Mouse (Mus musculus) CH12.LX (cell line): ENCODE measurements around the gene Ppp4c.

ENCODE experiments used
- CHD2 ChIP-seq: IDR thresholded peaks from 2 replicates; pipeline ENCODE4 v1.6.1; 2011; ENCODE audit warnings: low read length, improper control_type of control experiment
- CTCF ChIP-seq, 2 experiments: IDR thresholded peaks in 1 of 2; conservative IDR thresholded peaks in 1 of 2; 2 replicates each; pipeline ENCODE4 v1.5.1; 2011 to 2012; ENCODE audit warnings: low read depth in 2 of 2, low read length in 2 of 2, improper control_type of control experiment in 1 of 2, inconsistent platforms in 1 of 2, mild to moderate bottlenecking in 1 of 2, moderate library complexity in 1 of 2
- EP300 ChIP-seq: IDR thresholded peaks from 2 replicates; pipeline ENCODE4 v1.6.1; 2011; ENCODE audit warnings: low read length, improper control_type of control experiment
- ETS1 ChIP-seq: conservative IDR thresholded peaks from 2 replicates; pipeline ENCODE4 v1.6.1; 2012; ENCODE audit warnings: low read depth, mild to moderate bottlenecking, inconsistent platforms, low read length, improper control_type of control experiment, moderate library complexity
- GABPA ChIP-seq: IDR thresholded peaks from 2 replicates; pipeline ENCODE4 v1.6.1; 2012; ENCODE audit warnings: low read depth, low read length, improper control_type of control experiment, inconsistent platforms; ENCODE audit not compliant: insufficient replicate concordance
- HCFC1 ChIP-seq: IDR thresholded peaks from 2 replicates; pipeline ENCODE4 v1.6.1; 2012; ENCODE audit warnings: low read depth, mild to moderate bottlenecking, inconsistent platforms, low read length, improper control_type of control experiment
- MXI1 ChIP-seq: IDR thresholded peaks from 2 replicates; pipeline ENCODE4 v1.6.1; 2011; ENCODE audit warnings: mild to moderate bottlenecking, low read depth, low read length, improper control_type of control experiment
- PAX5 ChIP-seq: IDR thresholded peaks from 2 replicates; pipeline ENCODE4 v1.6.1; 2012; ENCODE audit warnings: low read length, inconsistent platforms, mixed read lengths
- POLR2A ChIP-seq: IDR thresholded peaks from 2 replicates; pipeline ENCODE4 v1.6.1; 2011; ENCODE audit warnings: low read depth, mild to moderate bottlenecking, improper control_type of control experiment, low read length
- USF1 ChIP-seq: IDR thresholded peaks from 2 replicates; pipeline ENCODE4 v1.6.1; 2014; ENCODE audit warnings: low read depth, mild to moderate bottlenecking, inconsistent platforms, low read length, improper control_type of control experiment

- TF ChIP-seq MXI1 (no peak), CTCF (conservative IDR thresholded peaks at IDR 0.05 in 1 of 2, IDR thresholded peaks at IDR 0.05 in 1 of 2; ENCODE audit: low read depth in 2 of 2, low read length in 2 of 2) (no peak), CHD2 (no peak), GABPA (no peak), EP300 (no peak), HCFC1 (no peak), PAX5 (no peak), ETS1 (no peak), USF1 (no peak), POLR2A (no peak)
These were observed 5.3 kb upstream of the Ppp4c start, which contains the start of gene Fam57b for GRCm38 (mm10) chr7:126797411-126798126.
